Mouse (Mus musculus) liver, embryonic 14.5 days (tissue): Measurements from ENCODE around the gene Prkag1.

ENCODE experiments used
- CTCF ChIP-seq: IDR thresholded peaks from 2 replicates; pipeline ENCODE4 v1.5.1; 2016; ENCODE audit warnings: antibody characterized with exemption, low read depth, control low read depth
- EP300 ChIP-seq: IDR thresholded peaks from 2 replicates; pipeline ENCODE4 v1.6.1; 2016; ENCODE audit warnings: antibody characterized with exemption, low read depth

- no peak; the same call in 1 of the 2 replicates for TF ChIP-seq CTCF
- TF ChIP-seq EP300, result no peak
These were observed 25.1 kb downstream of the Prkag1 start for GRCm38 (mm10) chr15:98806071-98806808.
